Mouse (Mus musculus) intestine, embryonic 16.5 days (tissue): ENCODE data around the gene Pcnx. TPM values are rescaled to one million over a fixed set of nuclear protein-coding genes. Genes with fewer than 3 reads are reported as not detected.
A peak's percentile ranks its signal among the peaks of the same experiment; 100 is the strongest.

Experiments used
- ATAC-seq: fragments of 200-750 bp; cut with Nextera tagmentation; 2 replicates; pipeline ENCODE4 v1.8.0; 2017; ENCODE audit warnings: moderate TSS enrichment, moderate library complexity
- H3K27ac ChIP-seq: fragments of 300-500 bp; sonication (generic); 2 replicates; pipeline ENCODE4 v1.5.1; 2014; ENCODE audit warnings: mild to moderate bottlenecking, low read length
- H3K27me3 ChIP-seq: fragments of 300-500 bp; sonication (generic); replicated peaks from 2 replicates; pipeline ENCODE4 v1.6.1; 2014; ENCODE audit warnings: low read length, control low read depth, mixed read lengths; ENCODE audit not compliant: control insufficient read depth, insufficient read depth
- H3K36me3 ChIP-seq: fragments of 300-500 bp; sonication (generic); 2 replicates; pipeline ENCODE4 v1.6.1; 2014; ENCODE audit warnings: low read length, control low read depth; ENCODE audit not compliant: control insufficient read depth, insufficient read depth
- H3K4me1 ChIP-seq: fragments of 300-500 bp; sonication (generic); 2 replicates; pipeline ENCODE4 v1.6.1; 2014; ENCODE audit warnings: low read length, control low read depth, mixed read lengths; ENCODE audit not compliant: control insufficient read depth, insufficient read depth
- H3K4me2 ChIP-seq: fragments of 300-500 bp; sonication (generic); 2 replicates; pipeline ENCODE4 v1.6.1; 2014; ENCODE audit warnings: low read depth, low read length, control low read depth
- H3K4me3 ChIP-seq: fragments of 300-500 bp; sonication (generic); 2 replicates; pipeline ENCODE4 v1.5.1; 2014; ENCODE audit warnings: mild to moderate bottlenecking, low read length
- H3K9ac ChIP-seq: fragments of 300-500 bp; sonication (generic); 2 replicates; pipeline ENCODE4 v1.6.1; 2014; ENCODE audit warnings: low read depth, low read length
- H3K9me3 ChIP-seq: fragments of 300-500 bp; sonication (generic); 2 replicates; pipeline ENCODE4 v1.6.1; 2016; ENCODE audit warnings: low read length, control low read depth; ENCODE audit not compliant: control insufficient read depth
- WGBS: fragments of 180-500 bp; shearing (Covaris S2); extraction: QIAGEN DNeasy Blood & Tissue Kit; methylation state at CpG from one replicate; pipeline ENCODE4 v1.1.7; 2014; 5-methylcytosine and 5-hydroxymethylcytosine counted together
- polyA plus RNA-seq: library from polyadenylated mRNA; unstranded; fragments of >200 nt; fragmentation: Nextera tagmentation; extraction: Ambion mirVana; gene quantifications from 2 replicates; pipeline ENCODE4 v1.2.1, GENCODE M21; 2015

The Pcnx gene
- polyA plus RNA-seq, 1 experiment from 2014 or later: 6.3 TPM

DNA sequence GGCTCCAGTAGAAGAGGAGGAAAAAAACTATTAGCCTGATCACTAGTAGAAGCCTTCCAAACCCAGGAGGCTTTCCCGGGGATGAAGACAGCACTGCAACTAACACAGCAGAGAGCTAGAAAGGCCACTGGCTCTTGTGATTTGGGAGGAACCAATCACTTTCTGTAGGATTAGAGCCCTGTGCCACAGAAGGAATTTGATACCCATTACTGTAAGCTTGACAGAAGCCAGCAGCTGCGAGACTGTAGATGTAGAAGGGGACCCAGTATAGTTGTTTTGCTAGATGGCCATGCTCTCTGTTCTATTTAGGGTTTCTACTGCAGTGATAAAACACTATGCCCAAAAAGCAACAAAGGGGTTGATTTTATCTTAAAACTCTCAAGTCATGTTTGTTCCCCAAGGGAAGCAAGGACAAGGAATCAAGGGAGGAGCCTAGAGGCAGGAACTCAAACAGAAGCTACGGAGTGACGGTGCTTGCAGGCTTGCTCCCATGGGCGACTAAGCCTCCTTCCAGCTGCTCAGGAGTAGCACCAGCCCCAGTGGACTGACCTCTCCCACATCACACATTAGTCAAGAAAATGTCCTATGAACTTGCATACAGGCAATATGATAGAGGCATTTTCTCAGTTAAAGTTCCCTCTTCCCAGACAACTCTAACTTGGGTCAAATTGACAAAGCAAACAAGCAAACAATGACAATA lies 27.6 kb upstream of the Pcnx start:
- Histone ChIP-seq H3K4me2 (no peak overlapping the region), H3K27me3 (no peaks in the 10 kb centered on the region), H3K4me3 (no peak overlapping the region), H3K4me1 (no peaks in the 10 kb centered on the region), H3K36me3 (no peaks in the 10 kb centered on the region), H3K27ac (no peak overlapping the region), H3K9ac (no peak overlapping the region), H3K9me3 (no peaks in the 10 kb centered on the region)
- WGBS: 53% methylated on average over 5 of the region's 5 CpGs
- ATAC-seq: no peak

DNA sequence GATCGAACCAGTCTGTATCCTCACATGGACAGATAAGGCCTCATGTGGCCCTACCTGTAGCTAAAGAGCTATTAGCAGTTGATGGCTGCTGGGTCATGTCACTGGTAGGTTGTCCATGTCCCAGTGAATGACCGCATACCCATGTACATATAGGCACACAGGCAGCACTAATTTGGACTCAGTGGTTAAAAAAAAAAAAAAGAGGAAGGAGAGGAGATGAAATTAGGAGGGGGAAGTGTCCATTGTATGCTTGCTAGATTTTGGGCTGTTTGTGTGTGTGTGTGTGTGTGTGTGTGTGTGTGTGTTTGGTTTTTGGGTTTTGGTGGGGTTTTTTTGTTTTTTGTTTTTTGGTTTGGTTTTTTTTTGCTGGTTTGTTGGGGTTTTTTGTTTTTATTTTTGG lies 26.7 kb upstream of the Pcnx start:
- no peak overlapping the region for H3K27ac ChIP-seq
- H3K4me3 ChIP-seq: no peak overlapping the region
- H3K36me3 ChIP-seq: no peaks in the 10 kb centered on the region
- 88% methylated on average over 2 of the region's 2 CpGs for WGBS
- H3K4me1 ChIP-seq: no peaks in the 10 kb centered on the region
- ATAC-seq: no peak
- H3K27me3 ChIP-seq: no peaks in the 10 kb centered on the region
- H3K9me3 ChIP-seq: no peaks in the 10 kb centered on the region
- H3K4me2 ChIP-seq: no peak overlapping the region
- H3K9ac ChIP-seq: no peak overlapping the region

GRCm38 (mm10) chr12:81836162-81836561 lies 23.7 kb upstream of the Pcnx start:
- H3K36me3 ChIP-seq: no peaks in the 10 kb centered on the region
- H3K9me3 ChIP-seq: no peaks in the 10 kb centered on the region
- H3K4me2 ChIP-seq: no peak overlapping the region
- no peak overlapping the region for H3K27ac ChIP-seq
- no peak overlapping the region for H3K9ac ChIP-seq
- no peak for ATAC-seq
- H3K4me3 ChIP-seq: no peak overlapping the region
- 79% methylated on average over 8 of the region's 8 CpGs for WGBS
- H3K27me3 ChIP-seq: no peaks in the 10 kb centered on the region
- H3K4me1 ChIP-seq: no peaks in the 10 kb centered on the region

DNA sequence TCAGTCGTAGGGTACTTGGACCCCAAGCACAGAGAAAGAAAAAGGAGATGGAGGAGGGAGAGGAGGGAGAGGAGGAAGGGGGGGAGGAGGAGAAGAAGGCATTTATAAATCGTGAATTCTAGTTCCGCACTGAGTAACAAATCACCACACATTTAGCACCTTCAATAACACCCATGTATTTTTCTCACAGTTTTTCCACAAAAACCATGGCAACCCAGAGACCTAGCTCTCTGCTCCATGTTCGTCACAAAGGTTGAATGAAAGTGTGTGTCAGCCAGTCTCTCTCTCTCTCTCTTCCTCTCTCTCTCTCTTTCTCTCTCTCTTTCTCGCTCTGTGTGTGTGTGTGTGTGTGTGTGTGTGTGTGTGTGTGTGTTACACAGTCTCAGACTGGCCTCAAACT lies 22.4 kb upstream of the Pcnx start:
- H3K27me3 ChIP-seq: no peaks in the 10 kb centered on the region
- H3K36me3 ChIP-seq: no peaks in the 10 kb centered on the region
- no peak for ATAC-seq
- no peak overlapping the region for H3K9ac ChIP-seq
- H3K4me2 ChIP-seq: no peak overlapping the region
- no peak overlapping the region for H3K4me3 ChIP-seq
- H3K27ac ChIP-seq: no peak overlapping the region
- no peaks in the 10 kb centered on the region for H3K9me3 ChIP-seq
- H3K4me1 ChIP-seq: no peaks in the 10 kb centered on the region
- 73% methylated on average over 5 of the region's 5 CpGs for WGBS

DNA sequence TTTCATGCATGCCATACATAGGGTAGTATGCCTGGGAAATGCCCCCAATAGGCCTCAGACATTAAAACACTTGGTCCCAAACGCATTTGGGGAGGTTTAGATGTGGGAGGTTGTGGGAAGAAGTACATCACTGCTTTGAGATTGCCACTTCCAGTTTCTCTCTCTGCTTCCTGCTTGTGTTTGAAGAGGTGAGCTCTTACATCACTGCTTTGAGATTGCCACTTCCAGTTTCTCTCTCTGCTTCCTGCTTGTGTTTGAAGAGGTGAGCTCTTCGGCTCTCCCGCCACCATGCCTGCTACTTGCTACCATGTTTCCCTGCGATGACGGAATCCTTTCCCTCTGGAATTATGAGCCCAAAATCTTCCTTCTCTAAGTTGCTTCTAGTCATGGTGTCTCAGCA lies 20.2 kb upstream of the Pcnx start:
- Histone ChIP-seq H3K4me3 (no peak overlapping the region), H3K36me3 (no peaks in the 10 kb centered on the region), H3K27me3 (no peaks in the 10 kb centered on the region), H3K9ac (no peak overlapping the region), H3K4me1 (peaks cover under 1% of the 10 kb centered on the region; the same call in 1 of the 2 replicates), H3K4me2 (no peak overlapping the region), H3K27ac (no peak overlapping the region), H3K9me3 (no peaks in the 10 kb centered on the region)
- ATAC-seq: no peak
- WGBS: 94% methylated on average over 5 of the region's 5 CpGs

- 71% methylated on average over 5 of the region's 5 CpGs for WGBS
- Histone ChIP-seq H3K4me2 (no peak overlapping the region), H3K27me3 (no peaks in the 10 kb centered on the region), H3K4me3 (no peak overlapping the region), H3K9ac (no peak overlapping the region), H3K27ac (no peak overlapping the region), H3K9me3 (no peaks in the 10 kb centered on the region), H3K36me3 (no peaks in the 10 kb centered on the region), H3K4me1 (peaks cover 7% of the 10 kb centered on the region)
- no peak for ATAC-seq
Observed at GRCm38 (mm10) chr12:81841046-81841445, 18.8 kb upstream of the Pcnx start.

DNA sequence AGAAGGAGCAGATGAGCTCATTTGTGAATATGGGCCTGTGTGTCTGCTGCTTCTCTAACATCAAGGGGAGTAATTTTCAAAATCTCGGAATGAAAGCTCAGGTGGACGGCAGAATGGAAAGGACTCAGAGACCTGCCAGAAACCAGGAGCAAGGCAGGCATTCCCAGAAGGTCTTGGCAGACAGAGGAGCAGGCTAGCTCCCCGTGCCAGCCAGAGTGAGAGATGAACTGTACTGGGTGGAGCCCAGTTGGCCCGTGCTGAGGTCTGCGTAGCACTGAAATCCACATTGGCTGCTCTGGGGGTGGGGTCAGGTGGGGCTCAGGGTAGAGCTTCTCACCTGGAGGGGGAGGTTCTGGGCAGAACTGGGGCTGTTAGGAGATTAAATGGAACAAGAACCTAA lies 16.3 kb upstream of the Pcnx start:
- Histone ChIP-seq H3K36me3 (no peaks in the 10 kb centered on the region), H3K9me3 (no peaks in the 10 kb centered on the region), H3K4me2 (no peak overlapping the region), H3K27me3 (no peaks in the 10 kb centered on the region), H3K9ac (no peak overlapping the region), H3K4me3 (no peak overlapping the region), H3K27ac (no peak overlapping the region), H3K4me1 (peaks cover 7% of the 10 kb centered on the region)
- WGBS: 70% methylated on average over 5 of the region's 5 CpGs
- no peak for ATAC-seq

DNA sequence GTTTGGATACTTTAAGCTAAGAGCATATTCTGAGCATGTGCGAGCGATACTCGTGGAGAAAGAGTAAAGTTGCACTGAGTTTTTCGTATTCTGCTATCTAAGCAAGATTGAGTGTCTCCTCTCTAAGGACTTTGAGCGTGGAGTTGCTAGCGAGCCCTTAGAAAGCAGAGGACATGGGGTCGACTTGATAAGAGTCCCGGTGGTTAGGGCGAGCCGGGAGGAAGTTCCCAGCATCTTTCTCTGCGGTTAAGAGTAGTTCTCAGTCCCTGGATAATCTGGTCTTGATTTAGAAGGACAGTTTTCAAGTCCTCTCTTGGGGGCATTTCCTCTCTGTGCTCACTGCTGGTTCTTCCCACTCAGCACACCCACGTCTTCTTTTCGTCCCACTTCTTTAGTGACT lies 15.3 kb upstream of the Pcnx start:
- Histone ChIP-seq H3K9ac (no peak overlapping the region), H3K4me2 (peak overlapping the region; percentile 42), H3K4me3 (peak overlapping the region; percentile 7; the same call in 1 of the 2 replicates), H3K27me3 (no peaks in the 10 kb centered on the region), H3K36me3 (no peaks in the 10 kb centered on the region), H3K9me3 (no peaks in the 10 kb centered on the region), H3K4me1 (peaks cover 7% of the 10 kb centered on the region), H3K27ac (no peak overlapping the region)
- peak; percentile 72 for ATAC-seq
- 43% methylated on average over 13 of the region's 13 CpGs for WGBS

GRCm38 (mm10) chr12:81844981-81845380 lies 14.8 kb upstream of the Pcnx start:
- H3K9ac ChIP-seq: no peak overlapping the region
- no peak overlapping the region for H3K27ac ChIP-seq
- no peaks in the 10 kb centered on the region for H3K27me3 ChIP-seq
- 16% methylated on average over 14 of the region's 14 CpGs for WGBS
- H3K4me1 ChIP-seq: peaks cover 9% of the 10 kb centered on the region
- peak; percentile 56; the same call in 1 of the 2 replicates for ATAC-seq
- peak overlapping the region; percentile 7; the same call in 1 of the 2 replicates for H3K4me3 ChIP-seq
- no peaks in the 10 kb centered on the region for H3K36me3 ChIP-seq
- no peaks in the 10 kb centered on the region for H3K9me3 ChIP-seq
- peak overlapping the region; percentile 42 for H3K4me2 ChIP-seq

DNA sequence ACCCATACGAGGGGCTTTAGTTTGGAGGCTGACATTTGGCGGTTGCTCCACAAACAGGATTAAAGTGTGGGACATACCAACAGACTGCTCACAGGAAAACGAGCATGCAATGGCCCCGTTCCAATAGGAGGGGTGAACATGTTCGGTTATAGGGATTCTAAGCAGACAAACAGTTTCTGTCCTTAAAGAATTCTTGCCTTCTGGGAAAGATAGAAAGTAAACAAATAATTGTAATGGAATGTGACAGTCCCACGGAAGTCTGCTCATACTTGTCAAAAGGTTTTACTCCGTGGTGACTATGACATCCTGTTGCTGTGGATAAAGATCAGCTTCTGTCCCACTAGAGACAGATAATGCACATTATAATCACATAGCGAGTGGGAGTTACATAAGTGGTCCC lies 10.2 kb upstream of the Pcnx start:
- ATAC-seq: no peak
- H3K9ac ChIP-seq: no peak overlapping the region
- H3K27me3 ChIP-seq: no peaks in the 10 kb centered on the region
- H3K4me3 ChIP-seq: no peak overlapping the region
- H3K4me2 ChIP-seq: no peak overlapping the region
- H3K9me3 ChIP-seq: no peaks in the 10 kb centered on the region
- no peaks in the 10 kb centered on the region for H3K36me3 ChIP-seq
- H3K27ac ChIP-seq: no peak overlapping the region
- H3K4me1 ChIP-seq: peaks cover 14% of the 10 kb centered on the region
- WGBS: 48% methylated on average over 8 of the region's 8 CpGs
